Mouse (Mus musculus): Measurements from ENCODE around the gene Nanos3. TPM values are rescaled to one million over a fixed set of nuclear protein-coding genes. Genes with fewer than 3 reads are reported as not detected.

Nanos3 gene
- polyA plus RNA-seq, 1 experiment from 2014 or later = 5.0 TPM

GRCm38 (mm10) chr8:84137848-84138247, 47.2 kb downstream of the Nanos3 start:
- ATAC-seq (ENCODE audit: insufficient number of reproducible peaks, insufficient read depth, low FRiP score, low read depth) = no peak
- Histone ChIP-seq H3K4me2 (replicated peaks; ENCODE audit: low read depth, low read length) (no peak overlapping the region), H3K4me3 (ENCODE audit: low read depth, low read length) (no peak overlapping the region), H3K4me1 (ENCODE audit: control insufficient read depth, insufficient read depth, low read length) (no peaks in the 10 kb centered on the region), H3K27me3 (ENCODE audit: control insufficient read depth, insufficient read depth, low read length) (no peaks in the 10 kb centered on the region), H3K36me3 (ENCODE audit: control insufficient read depth, insufficient read depth, low read length) (peaks cover 78% of the 10 kb centered on the region), H3K27ac (ENCODE audit: low read length) (no peak overlapping the region), H3K9ac (replicated peaks; ENCODE audit: low read depth, low read length) (no peak overlapping the region), H3K9me3 (ENCODE audit: control insufficient read depth, low read depth, low read length) (no peaks in the 10 kb centered on the region)
- 90% methylated on average over 3 of the region's 3 CpGs for WGBS

- Histone ChIP-seq H3K4me3 (ENCODE audit: low read depth, low read length) (no peak overlapping the region), H3K27me3 (ENCODE audit: control insufficient read depth, insufficient read depth, low read length) (no peaks in the 10 kb centered on the region), H3K36me3 (ENCODE audit: control insufficient read depth, insufficient read depth, low read length) (peaks cover 38% of the 10 kb centered on the region), H3K9ac (replicated peaks; ENCODE audit: low read depth, low read length) (no peak overlapping the region), H3K4me1 (ENCODE audit: control insufficient read depth, insufficient read depth, low read length) (no peaks in the 10 kb centered on the region), H3K4me2 (replicated peaks; ENCODE audit: low read depth, low read length) (no peak overlapping the region), H3K9me3 (ENCODE audit: control insufficient read depth, low read depth, low read length) (no peaks in the 10 kb centered on the region), H3K27ac (ENCODE audit: low read length) (no peak overlapping the region)
- no peak for ATAC-seq (ENCODE audit: insufficient number of reproducible peaks, insufficient read depth, low FRiP score, low read depth)
- 82% methylated on average over 8 of the region's 8 CpGs for WGBS
Observed at GRCm38 (mm10) chr8:84132225-84132624, 52.8 kb downstream of the Nanos3 start.

GRCm38 (mm10) chr8:84130806-84131205, 54.2 kb downstream of the Nanos3 start:
- Histone ChIP-seq H3K4me3 (ENCODE audit: low read depth, low read length) (no peak overlapping the region), H3K27me3 (ENCODE audit: control insufficient read depth, insufficient read depth, low read length) (no peaks in the 10 kb centered on the region), H3K4me1 (ENCODE audit: control insufficient read depth, insufficient read depth, low read length) (no peaks in the 10 kb centered on the region), H3K4me2 (replicated peaks; ENCODE audit: low read depth, low read length) (no peak overlapping the region), H3K36me3 (ENCODE audit: control insufficient read depth, insufficient read depth, low read length) (peaks cover 25% of the 10 kb centered on the region), H3K9me3 (ENCODE audit: control insufficient read depth, low read depth, low read length) (no peaks in the 10 kb centered on the region), H3K9ac (replicated peaks; ENCODE audit: low read depth, low read length) (no peak overlapping the region), H3K27ac (ENCODE audit: low read length) (no peak overlapping the region)
- ATAC-seq (ENCODE audit: insufficient number of reproducible peaks, insufficient read depth, low FRiP score, low read depth) = no peak
- 46% methylated on average over 30 of the region's 30 CpGs for WGBS

DNA sequence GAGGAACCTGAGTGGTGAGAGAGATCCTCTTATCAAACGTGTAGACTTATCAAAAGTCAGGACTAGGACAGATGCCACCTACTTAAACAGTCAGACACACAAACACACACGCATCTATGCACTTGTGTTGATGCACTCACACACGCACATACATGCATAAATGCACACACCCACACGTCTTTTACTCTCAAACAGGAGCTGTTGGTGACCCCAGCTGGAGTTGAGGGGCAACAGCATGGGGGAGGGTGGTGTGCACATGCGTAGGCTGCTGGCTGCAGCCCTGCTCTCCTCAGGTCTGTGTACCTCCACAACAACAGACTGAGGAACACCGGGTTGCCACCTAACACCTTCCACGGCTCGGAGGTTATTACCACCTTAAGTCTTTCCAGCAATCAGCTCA, 56.7 kb downstream of the Nanos3 start:
- H3K36me3 ChIP-seq (ENCODE audit: control insufficient read depth, insufficient read depth, low read length) = peaks cover under 1% of the 10 kb centered on the region; the same call in 1 of the 2 replicates
- H3K4me3 ChIP-seq (ENCODE audit: low read depth, low read length) = no peak overlapping the region
- ATAC-seq (ENCODE audit: insufficient number of reproducible peaks, insufficient read depth, low FRiP score, low read depth) = no peak

GRCm38 (mm10) chr8:84127202-84127901, 57.7 kb downstream of the Nanos3 start:
- no peaks in the 10 kb centered on the region for H3K9me3 ChIP-seq (ENCODE audit: control insufficient read depth, low read depth, low read length)
- ATAC-seq (ENCODE audit: insufficient number of reproducible peaks, insufficient read depth, low FRiP score, low read depth) = no peak
- 61% methylated on average over 17 of the region's 17 CpGs for WGBS
- no peaks in the 10 kb centered on the region for H3K27me3 ChIP-seq (ENCODE audit: control insufficient read depth, insufficient read depth, low read length)
- H3K4me1 ChIP-seq (ENCODE audit: control insufficient read depth, insufficient read depth, low read length) = no peaks in the 10 kb centered on the region
- no peak overlapping the region for H3K27ac ChIP-seq (ENCODE audit: low read length)
- H3K4me3 ChIP-seq (ENCODE audit: low read depth, low read length) = no peak overlapping the region
- no peaks in the 10 kb centered on the region for H3K36me3 ChIP-seq (ENCODE audit: control insufficient read depth, insufficient read depth, low read length)
- H3K4me2 ChIP-seq (replicated peaks; ENCODE audit: low read depth, low read length) = no peak overlapping the region
- H3K9ac ChIP-seq (replicated peaks; ENCODE audit: low read depth, low read length) = no peak overlapping the region

More for the DNA sequence above, 56.7 kb downstream of the Nanos3 start:
- Histone ChIP-seq H3K9me3 (ENCODE audit: control insufficient read depth, low read depth, low read length) (no peaks in the 10 kb centered on the region), H3K4me1 (ENCODE audit: control insufficient read depth, insufficient read depth, low read length) (no peaks in the 10 kb centered on the region), H3K4me2 (replicated peaks; ENCODE audit: low read depth, low read length) (no peak overlapping the region), H3K27me3 (ENCODE audit: control insufficient read depth, insufficient read depth, low read length) (no peaks in the 10 kb centered on the region), H3K9ac (replicated peaks; ENCODE audit: low read depth, low read length) (no peak overlapping the region), H3K27ac (ENCODE audit: low read length) (no peak overlapping the region)
- 58% methylated on average over 8 of the region's 8 CpGs for WGBS

- H3K4me2 ChIP-seq (replicated peaks; ENCODE audit: low read depth, low read length) = no peak overlapping the region
- no peaks in the 10 kb centered on the region for H3K36me3 ChIP-seq (ENCODE audit: control insufficient read depth, insufficient read depth, low read length)
- no peaks in the 10 kb centered on the region for H3K4me1 ChIP-seq (ENCODE audit: control insufficient read depth, insufficient read depth, low read length)
- 77% methylated on average over 2 of the region's 2 CpGs for WGBS
- no peaks in the 10 kb centered on the region for H3K9me3 ChIP-seq (ENCODE audit: control insufficient read depth, low read depth, low read length)
- no peak for ATAC-seq (ENCODE audit: insufficient number of reproducible peaks, insufficient read depth, low FRiP score, low read depth)
- H3K27me3 ChIP-seq (ENCODE audit: control insufficient read depth, insufficient read depth, low read length) = no peaks in the 10 kb centered on the region
- no peak overlapping the region for H3K9ac ChIP-seq (replicated peaks; ENCODE audit: low read depth, low read length)
- H3K4me3 ChIP-seq (ENCODE audit: low read depth, low read length) = no peak overlapping the region
- no peak overlapping the region for H3K27ac ChIP-seq (ENCODE audit: low read length)
Observed at GRCm38 (mm10) chr8:84126742-84127141, 58.3 kb downstream of the Nanos3 start.

GRCm38 (mm10) chr8:84125656-84126055, 59.4 kb downstream of the Nanos3 start, which contains the start of gene Podnl1:
Gene Podnl1 (plus strand): TSS chr8:84125989.
- H3K4me3 ChIP-seq (ENCODE audit: low read depth, low read length) = no peak within 1 kb of the TSS
- ATAC-seq (ENCODE audit: insufficient number of reproducible peaks, insufficient read depth, low FRiP score, low read depth) = peak; percentile 58; the same call in 1 of the 2 replicates

More at GRCm38 (mm10) chr8:84125656-84126055, 59.4 kb downstream of the Nanos3 start, which contains the start of gene Podnl1:
- no peaks in the 10 kb centered on the region for H3K27me3 ChIP-seq (ENCODE audit: control insufficient read depth, insufficient read depth, low read length)
- no peaks in the 10 kb centered on the region for H3K36me3 ChIP-seq (ENCODE audit: control insufficient read depth, insufficient read depth, low read length)
- no peaks in the 10 kb centered on the region for H3K4me1 ChIP-seq (ENCODE audit: control insufficient read depth, insufficient read depth, low read length)
- WGBS = 41% methylated on average over 9 of the region's 9 CpGs
- no peak within 1 kb of the TSS for H3K4me2 ChIP-seq (replicated peaks; ENCODE audit: low read depth, low read length)
- H3K9ac ChIP-seq (replicated peaks; ENCODE audit: low read depth, low read length) = no peak within 1 kb of the TSS
- no peak within 1 kb of the TSS for H3K27ac ChIP-seq (ENCODE audit: low read length)
- no peaks in the 10 kb centered on the region for H3K9me3 ChIP-seq (ENCODE audit: control insufficient read depth, low read depth, low read length)
